Mouse (Mus musculus): Measurements from ENCODE around the gene Opn4. TPM values are rescaled to one million over a fixed set of nuclear protein-coding genes. Genes with fewer than 3 reads are reported as not detected.

The Opn4 gene
- polyA plus RNA-seq, 1 experiment from 2014 or later: not detected

DNA sequence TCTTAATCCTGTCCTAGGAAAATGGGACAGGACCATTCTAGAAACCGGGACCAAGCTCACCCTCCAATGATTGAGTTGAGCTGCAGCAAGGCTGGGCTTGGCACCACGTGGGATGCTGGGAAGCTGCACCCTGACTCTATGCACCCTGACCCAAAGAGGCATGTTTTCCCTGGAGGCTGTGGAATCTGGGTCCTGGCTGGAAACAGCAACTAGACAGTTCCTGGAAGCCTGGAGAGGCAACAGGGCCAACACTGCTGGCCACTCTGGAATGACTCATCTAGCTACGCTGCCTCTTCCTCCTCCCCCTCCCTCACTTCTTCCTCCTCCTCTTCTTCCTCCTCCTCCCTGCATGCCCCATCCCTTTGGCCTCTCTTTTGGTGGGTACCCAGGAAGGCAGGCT lies 45.9 kb downstream of the Opn4 start:
- 73% methylated on average over 3 of the region's 3 CpGs for WGBS
- no peak for ATAC-seq (ENCODE audit: insufficient number of reproducible peaks, insufficient read depth, low FRiP score, low TSS enrichment, low read depth)

DNA sequence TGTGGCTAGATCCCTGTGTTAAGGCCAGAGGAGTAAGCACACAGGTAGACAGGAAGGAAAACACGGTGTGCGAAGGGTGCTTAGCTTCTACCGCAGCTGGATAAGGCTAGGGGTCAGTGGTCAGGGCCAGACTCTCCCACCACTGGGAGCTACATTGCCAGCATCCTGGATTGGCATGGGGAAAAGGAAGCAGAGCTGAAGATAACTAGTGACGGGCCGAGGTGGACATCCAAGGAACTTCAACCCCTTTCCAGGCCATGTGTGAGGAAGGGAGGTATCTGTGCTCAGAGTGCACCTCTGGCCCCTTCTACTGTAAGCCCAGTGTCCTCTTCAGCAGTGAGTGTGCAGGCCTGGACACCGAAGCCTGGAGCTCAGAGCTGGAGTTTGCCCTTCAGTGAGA lies 46.5 kb downstream of the Opn4 start:
- Histone ChIP-seq H3K9me3 (no peaks in the 10 kb centered on the region), H3K27ac (no peak overlapping the region), H3K36me3 (no peaks in the 10 kb centered on the region), H3K9ac (no peak overlapping the region), H3K4me1 (peaks cover 3% of the 10 kb centered on the region; the same call in 1 of the 2 replicates), H3K4me3 (no peak overlapping the region), H3K4me2 (no peak overlapping the region), H3K27me3 (peaks cover 27% of the 10 kb centered on the region)
- no peak for ATAC-seq (ENCODE audit: insufficient number of reproducible peaks, insufficient read depth, low FRiP score, low TSS enrichment, low read depth)
- 90% methylated on average over 6 of the region's 6 CpGs for WGBS

More for the DNA sequence above, 45.9 kb downstream of the Opn4 start:
- Histone ChIP-seq H3K27me3 (peaks cover 27% of the 10 kb centered on the region), H3K9ac (no peak overlapping the region), H3K4me3 (no peak overlapping the region), H3K4me2 (no peak overlapping the region), H3K9me3 (no peaks in the 10 kb centered on the region), H3K4me1 (peaks cover 7% of the 10 kb centered on the region), H3K27ac (no peak overlapping the region), H3K36me3 (no peaks in the 10 kb centered on the region)

DNA sequence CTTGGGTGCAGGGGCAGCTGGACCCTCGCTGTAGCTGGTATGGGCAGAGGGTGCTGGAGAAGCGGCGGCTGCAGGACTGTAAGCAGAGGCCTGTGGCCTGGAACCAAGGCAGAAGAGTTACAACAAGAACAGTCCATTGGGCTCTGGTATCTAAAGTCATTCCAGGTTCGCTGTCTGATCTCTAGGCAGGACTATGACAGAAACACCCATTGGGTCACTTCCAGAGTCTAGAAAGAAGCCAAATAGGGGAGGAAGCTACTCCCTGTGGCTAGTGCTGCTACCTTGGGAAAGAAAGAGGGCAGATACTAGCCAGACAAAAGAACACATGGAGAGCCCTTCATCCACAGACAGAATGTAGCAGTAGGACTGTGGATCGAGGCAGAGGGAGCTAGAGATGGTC lies 47.7 kb downstream of the Opn4 start:
- Histone ChIP-seq H3K9ac (no peak overlapping the region), H3K9me3 (no peaks in the 10 kb centered on the region), H3K27me3 (peaks cover 24% of the 10 kb centered on the region), H3K36me3 (no peaks in the 10 kb centered on the region), H3K27ac (no peak overlapping the region), H3K4me1 (no peaks in the 10 kb centered on the region), H3K4me3 (no peak overlapping the region), H3K4me2 (no peak overlapping the region)
- 92% methylated on average over 5 of the region's 5 CpGs for WGBS
- no peak for ATAC-seq (ENCODE audit: insufficient number of reproducible peaks, insufficient read depth, low FRiP score, low TSS enrichment, low read depth)

DNA sequence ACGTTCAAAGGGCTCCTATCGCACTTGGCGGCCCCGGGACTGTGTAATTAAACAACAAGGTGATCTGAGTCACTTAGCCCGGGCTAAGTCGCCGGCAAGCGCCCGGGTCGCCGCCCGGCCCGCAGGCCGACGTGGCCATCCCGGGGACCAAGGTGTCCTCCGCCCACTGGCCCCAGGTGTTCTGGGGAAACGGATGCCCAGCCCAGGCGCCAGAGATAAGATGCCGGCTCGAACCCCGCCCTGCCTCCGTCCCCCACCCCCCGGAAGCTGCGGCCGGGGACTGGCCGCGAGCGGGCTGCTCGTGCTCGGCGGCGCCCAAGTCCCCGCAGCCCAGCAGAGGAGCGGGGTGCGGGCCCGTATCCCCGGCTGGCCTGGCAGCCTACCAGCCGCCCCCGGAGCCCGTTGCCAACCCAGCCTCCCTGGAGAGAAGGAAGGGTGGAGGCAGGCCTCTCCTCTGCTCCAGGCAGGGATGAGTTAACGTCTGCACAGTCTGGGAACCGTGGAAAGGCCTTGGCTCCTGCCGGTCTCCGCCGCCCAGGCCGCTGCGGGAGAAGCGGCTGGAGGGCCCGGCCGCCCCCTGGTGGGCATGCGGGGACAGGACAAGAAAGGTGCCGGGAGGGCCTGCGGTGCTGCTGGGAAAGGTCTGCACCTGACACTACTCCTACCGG lies 50.8 kb downstream of the Opn4 start:
- Histone ChIP-seq H3K4me1 (no peaks in the 10 kb centered on the region), H3K9me3 (no peaks in the 10 kb centered on the region), H3K27ac (peak overlapping the region; percentile 90), H3K27me3 (peaks cover 11% of the 10 kb centered on the region; the same call in 1 of the 2 replicates), H3K9ac (peak overlapping the region; percentile 89), H3K36me3 (no peaks in the 10 kb centered on the region), H3K4me2 (peak overlapping the region; percentile 84), H3K4me3 (peak overlapping the region; percentile 76)
- WGBS: under 1% methylated on average over 55 of the region's 55 CpGs
- ATAC-seq (ENCODE audit: insufficient number of reproducible peaks, insufficient read depth, low FRiP score, low TSS enrichment, low read depth): peak; percentile 90

DNA sequence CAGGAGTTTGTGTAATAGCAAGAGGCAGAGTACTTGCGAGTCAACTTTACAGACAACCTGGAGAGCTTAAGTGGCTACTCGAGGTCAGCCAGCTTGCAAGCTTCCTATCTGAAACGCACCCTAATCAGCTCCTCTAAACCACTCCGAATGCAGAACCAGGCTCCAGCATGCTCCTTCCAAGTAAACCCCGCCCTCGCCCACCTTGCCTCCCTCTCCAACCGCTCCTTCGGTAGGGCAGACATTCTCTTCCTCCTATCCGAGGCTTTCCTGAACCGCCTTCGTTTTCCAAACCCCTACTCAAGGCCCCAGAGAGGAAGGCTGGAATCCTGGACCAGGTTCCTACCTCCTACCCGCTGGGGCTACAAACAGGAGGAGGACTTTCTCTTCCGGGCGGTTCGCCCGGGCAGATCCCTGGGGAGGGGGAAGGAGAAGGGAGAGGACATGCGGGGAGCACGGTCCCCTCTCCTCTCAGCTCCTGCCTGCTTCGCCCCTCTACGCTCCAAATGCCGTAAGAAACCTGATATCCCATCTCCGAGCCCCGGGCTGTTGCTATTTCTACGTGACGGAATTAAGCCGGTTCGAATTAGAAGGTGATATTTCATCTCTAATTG lies 51.4 kb downstream of the Opn4 start:
- H3K4me1 ChIP-seq: no peaks in the 10 kb centered on the region
- H3K27me3 ChIP-seq: 0 out of 2 replicates have a peak, but pooled peaks cover 6% of the 10 kb centered on the region
- peak overlapping the region; percentile 84 for H3K4me2 ChIP-seq
- no peaks in the 10 kb centered on the region for H3K36me3 ChIP-seq
- H3K27ac ChIP-seq: peak overlapping the region; percentile 90
- peak; percentile 75 for ATAC-seq (ENCODE audit: insufficient number of reproducible peaks, insufficient read depth, low FRiP score, low TSS enrichment, low read depth)
- peak overlapping the region; percentile 76 for H3K4me3 ChIP-seq
- no peaks in the 10 kb centered on the region for H3K9me3 ChIP-seq
- peak overlapping the region; percentile 89 for H3K9ac ChIP-seq
- 1% methylated on average over 27 of the region's 27 CpGs for WGBS

DNA sequence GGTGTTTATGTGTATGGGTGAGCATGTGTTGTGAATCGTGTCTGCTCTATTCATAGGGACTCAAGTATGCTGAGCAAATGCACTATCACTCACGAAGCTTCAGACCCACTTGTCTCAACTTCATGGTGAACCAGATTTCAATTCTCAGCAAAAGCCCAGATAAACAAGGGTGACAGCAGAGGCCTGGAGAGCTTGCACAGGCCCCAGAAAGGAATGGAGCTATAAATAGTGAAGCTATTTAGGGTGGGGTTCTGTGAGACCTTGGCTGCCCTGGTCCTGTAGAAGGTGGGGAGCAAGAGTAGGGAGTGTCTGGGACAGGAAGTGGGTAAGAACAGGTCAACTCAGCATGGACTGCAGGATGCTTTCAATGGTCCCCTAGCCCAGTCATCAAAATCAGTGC lies 55.4 kb downstream of the Opn4 start:
- H3K4me2 ChIP-seq: no peak overlapping the region
- no peak overlapping the region for H3K4me3 ChIP-seq
- no peaks in the 10 kb centered on the region for H3K4me1 ChIP-seq
- no peaks in the 10 kb centered on the region for H3K9me3 ChIP-seq
- no peak overlapping the region for H3K9ac ChIP-seq
- no peaks in the 10 kb centered on the region for H3K36me3 ChIP-seq
- H3K27me3 ChIP-seq: no peaks in the 10 kb centered on the region
- ATAC-seq (ENCODE audit: insufficient number of reproducible peaks, insufficient read depth, low FRiP score, low TSS enrichment, low read depth): no peak
- WGBS: 73% methylated on average over 2 of the region's 2 CpGs
- no peak overlapping the region for H3K27ac ChIP-seq

DNA sequence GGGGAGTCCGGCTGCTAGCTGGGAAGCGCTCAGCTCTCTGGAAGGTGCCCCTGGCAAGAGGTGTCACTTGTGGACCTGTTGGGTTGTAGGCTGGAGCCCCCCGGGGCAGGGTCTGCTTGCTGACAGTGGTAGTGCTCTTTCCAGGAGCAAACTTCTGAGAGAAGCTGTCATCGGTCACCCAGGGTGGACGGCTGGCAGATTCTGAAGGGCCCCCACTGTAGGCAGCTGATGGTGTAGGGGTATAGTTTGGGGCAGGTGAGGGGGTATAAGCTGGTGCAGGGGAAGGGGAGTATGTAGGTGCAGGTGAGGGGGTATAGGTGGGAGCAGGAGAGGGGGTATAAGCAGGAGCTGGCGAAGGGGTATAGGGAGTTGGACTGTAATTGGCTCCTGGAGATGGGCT lies 55.9 kb downstream of the Opn4 start:
- Histone ChIP-seq H3K4me1 (no peaks in the 10 kb centered on the region), H3K4me3 (no peak overlapping the region), H3K27ac (no peak overlapping the region), H3K36me3 (no peaks in the 10 kb centered on the region), H3K9ac (no peak overlapping the region), H3K27me3 (no peaks in the 10 kb centered on the region), H3K9me3 (no peaks in the 10 kb centered on the region), H3K4me2 (no peak overlapping the region)
- WGBS: 84% methylated on average over 6 of the region's 6 CpGs
- no peak for ATAC-seq (ENCODE audit: insufficient number of reproducible peaks, insufficient read depth, low FRiP score, low TSS enrichment, low read depth)

DNA sequence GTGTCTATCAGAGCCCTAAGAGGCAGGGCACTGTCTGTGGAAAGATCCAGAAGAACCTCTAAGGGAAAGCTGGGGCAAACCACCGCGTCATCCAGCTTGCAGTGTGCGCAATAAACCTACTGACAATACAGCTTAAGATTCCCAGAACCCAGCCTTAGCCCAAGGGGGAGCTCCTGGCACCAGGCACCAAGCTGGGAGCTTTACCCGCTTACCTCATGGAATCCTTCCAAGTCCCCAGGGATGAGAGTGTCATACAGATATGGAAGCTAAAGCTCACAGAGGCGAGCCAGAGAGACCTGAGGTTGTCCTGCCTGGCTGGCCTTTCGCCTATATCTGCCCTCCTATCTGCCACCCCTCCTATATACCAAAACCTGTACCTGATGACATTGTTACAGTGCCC lies 56.3 kb downstream of the Opn4 start:
- H3K9me3 ChIP-seq: no peaks in the 10 kb centered on the region
- no peaks in the 10 kb centered on the region for H3K36me3 ChIP-seq
- 74% methylated on average over 6 of the region's 6 CpGs for WGBS
- no peaks in the 10 kb centered on the region for H3K27me3 ChIP-seq
- no peak for ATAC-seq (ENCODE audit: insufficient number of reproducible peaks, insufficient read depth, low FRiP score, low TSS enrichment, low read depth)
- no peak overlapping the region for H3K4me2 ChIP-seq
- no peak overlapping the region for H3K9ac ChIP-seq
- no peaks in the 10 kb centered on the region for H3K4me1 ChIP-seq
- H3K4me3 ChIP-seq: no peak overlapping the region
- no peak overlapping the region for H3K27ac ChIP-seq

DNA sequence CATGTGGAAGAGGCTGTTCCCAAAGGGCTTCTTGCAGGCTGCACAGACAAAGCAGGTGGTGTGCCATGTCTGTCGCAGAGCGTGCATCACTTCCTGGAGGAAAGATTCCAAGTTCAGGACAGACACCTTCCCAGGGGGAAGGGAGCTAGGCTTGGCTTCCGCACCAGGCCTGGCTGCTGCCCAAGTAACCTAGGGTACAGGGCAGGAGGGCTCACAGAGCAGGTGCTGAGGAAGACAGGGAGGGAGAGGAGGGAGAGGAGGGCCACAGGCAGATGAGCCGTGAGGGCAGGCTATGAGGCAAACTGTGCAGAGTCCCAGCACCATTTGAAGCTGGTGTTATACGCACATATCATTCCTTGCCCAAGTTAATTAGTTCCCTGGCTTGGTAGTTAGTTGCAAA lies 58.0 kb downstream of the Opn4 start:
- Histone ChIP-seq H3K27me3 (no peaks in the 10 kb centered on the region), H3K27ac (no peak overlapping the region), H3K36me3 (no peaks in the 10 kb centered on the region), H3K4me2 (no peak overlapping the region), H3K9ac (no peak overlapping the region), H3K4me3 (no peak overlapping the region), H3K4me1 (no peaks in the 10 kb centered on the region), H3K9me3 (no peaks in the 10 kb centered on the region)
- ATAC-seq (ENCODE audit: insufficient number of reproducible peaks, insufficient read depth, low FRiP score, low TSS enrichment, low read depth): no peak
- WGBS: 86% methylated on average over 5 of the region's 5 CpGs

DNA sequence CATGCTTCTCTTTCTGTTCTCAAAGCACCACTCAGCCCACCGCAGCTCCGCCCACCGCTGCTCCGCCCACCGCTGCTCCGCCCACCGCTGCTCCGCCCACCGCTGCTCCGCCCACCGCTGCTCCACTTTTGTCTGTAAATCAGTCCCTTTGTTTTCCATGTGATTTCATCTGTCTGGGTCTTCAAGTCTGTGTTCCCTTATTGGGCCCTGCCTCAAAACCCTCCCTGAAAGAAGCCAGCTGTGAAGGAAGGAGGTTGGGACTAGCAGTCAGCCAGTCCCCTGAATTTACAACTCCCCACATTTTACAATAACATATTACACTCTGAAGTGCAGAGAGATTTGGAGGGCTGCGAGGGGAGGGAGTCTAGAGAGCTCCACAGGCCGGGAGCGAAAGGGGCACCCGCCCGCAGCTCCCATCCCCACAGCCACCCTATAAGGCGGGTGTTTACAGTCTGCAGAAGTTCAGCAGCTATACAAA lies 59.2 kb downstream of the Opn4 start:
- Histone ChIP-seq H3K36me3 (no peaks in the 10 kb centered on the region), H3K27ac (peak overlapping the region; percentile 44; the same call in 1 of the 2 replicates), H3K27me3 (no peaks in the 10 kb centered on the region), H3K9me3 (no peaks in the 10 kb centered on the region), H3K4me3 (peak overlapping the region; percentile 2; the same call in 1 of the 2 replicates), H3K9ac (no peak overlapping the region), H3K4me1 (no peaks in the 10 kb centered on the region), H3K4me2 (peak overlapping the region; percentile 33; the same call in 1 of the 2 replicates)
- no peak; the same call in 1 of the 2 replicates for ATAC-seq (ENCODE audit: insufficient number of reproducible peaks, insufficient read depth, low FRiP score, low TSS enrichment, low read depth)
- WGBS: 16% methylated on average over 17 of the region's 17 CpGs
